Mouse (Mus musculus): ENCODE results near the gene Gm4907. TPM values are rescaled to one million over a fixed set of nuclear protein-coding genes. Genes with fewer than 3 reads are reported as not detected.
"Not testable (repeated sequence)": the region's sequence is repeated elsewhere in the genome, so short reads cannot be mapped to it uniquely, and the experiment has no call there.

Gm4907 gene
- not detected in 2 replicates for polyA plus RNA-seq (2012; rRNA removed)

DNA sequence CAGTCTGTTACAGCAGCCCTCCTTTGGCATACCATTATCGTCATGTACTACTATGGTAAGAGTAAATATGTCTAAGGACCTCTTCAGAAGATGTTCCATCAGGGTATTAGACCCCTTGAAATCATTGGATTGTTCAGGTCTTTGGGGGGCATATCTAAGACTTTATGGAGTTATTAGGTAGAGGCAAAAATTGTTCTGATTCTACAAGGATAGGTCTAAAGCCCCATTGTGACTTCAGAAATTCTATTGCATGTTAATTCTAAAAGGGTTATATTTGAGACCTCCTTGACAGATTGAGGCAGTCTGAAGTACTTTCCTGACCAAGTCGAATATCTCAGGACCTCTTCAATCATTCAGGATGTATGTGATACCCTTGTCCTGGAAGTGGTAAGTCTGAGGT lies at the start of gene Gm4907:
Gm4907 (plus strand) TSS at position 301 of the 400 bp plus-strand sequence.
- DNase-seq (ENCODE audit: low read depth): not testable (repeated sequence)

DNA sequence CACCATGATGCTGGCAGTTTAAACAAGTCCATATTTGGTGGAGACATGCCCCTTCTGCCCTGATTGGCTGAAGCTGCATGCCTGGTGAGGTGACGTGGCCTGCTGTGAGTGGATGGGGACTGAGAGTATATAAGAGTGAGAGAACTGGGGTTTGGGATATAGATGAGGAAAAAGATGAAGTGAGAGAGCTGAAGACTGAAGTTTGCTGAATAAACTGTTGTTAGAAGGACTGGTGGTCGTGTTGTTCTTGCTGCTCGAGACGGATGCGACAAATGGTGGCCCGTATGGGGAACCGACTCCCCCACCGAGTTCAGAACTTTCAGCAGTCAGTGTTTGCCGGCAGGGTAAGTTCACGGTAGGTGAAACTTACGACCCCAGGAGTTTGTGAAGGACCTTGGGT lies 48.6 kb upstream of the Gm4907 start:
- DNase-seq (ENCODE audit: low read depth): not testable (repeated sequence)

DNA sequence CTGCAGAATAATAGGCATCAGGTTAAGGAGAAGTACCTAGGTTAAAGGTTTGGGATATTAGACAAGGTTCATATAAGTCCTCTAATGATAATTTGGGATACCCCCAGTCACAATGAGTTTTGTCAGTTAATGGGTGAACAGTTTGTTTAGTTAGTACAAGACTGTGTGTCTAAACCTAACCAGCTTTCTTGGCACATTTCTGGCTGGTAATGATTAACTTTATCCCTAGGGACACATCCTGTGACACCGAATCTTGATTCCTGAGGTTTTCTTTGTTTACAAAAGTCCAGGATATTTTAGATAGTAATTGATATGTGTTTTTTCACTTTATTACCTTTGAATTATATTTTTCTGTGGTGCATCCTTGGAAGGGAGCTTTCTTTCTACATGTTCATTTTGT lies 41.4 kb upstream of the Gm4907 start:
- DNase-seq (ENCODE audit: low read depth): no peak

DNA sequence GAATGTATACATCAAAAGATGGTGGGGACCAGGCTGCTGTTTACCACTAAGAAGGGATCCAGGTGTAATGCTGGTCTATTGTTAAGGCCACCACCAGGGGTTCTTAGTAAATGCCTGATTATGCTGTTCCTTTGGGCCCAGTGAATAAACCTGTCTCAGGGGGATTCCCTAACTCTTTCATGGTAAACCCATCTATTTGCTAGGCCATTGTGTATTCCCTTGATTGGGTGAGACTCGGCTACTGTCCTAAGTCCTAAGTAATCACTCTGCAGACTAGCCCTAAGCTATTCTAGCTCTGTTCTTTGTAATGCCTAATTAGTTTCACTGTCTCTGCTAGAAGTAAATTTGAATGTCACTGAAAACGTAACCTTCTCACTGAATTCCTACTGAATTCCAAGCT lies 71.8 kb downstream of the Gm4907 start:
- DNase-seq (ENCODE audit: low read depth): no peak

Other genes starting within 250 kb of the Gm4907 start
- gene Wdr44, start 189.5 kb upstream of the Gm4907 start, polyA plus RNA-seq (2012; rRNA removed): 1.6 and 2.2 TPM in 2 replicates
- not detected in 2 replicates for gene Gm4985, start 76.4 kb downstream of the Gm4907 start, polyA plus RNA-seq (2012; rRNA removed)

All from gonadal fat pad, adult 2 months (tissue).